Mouse (Mus musculus): ENCODE measurements around the gene Gm17490.

DNA sequence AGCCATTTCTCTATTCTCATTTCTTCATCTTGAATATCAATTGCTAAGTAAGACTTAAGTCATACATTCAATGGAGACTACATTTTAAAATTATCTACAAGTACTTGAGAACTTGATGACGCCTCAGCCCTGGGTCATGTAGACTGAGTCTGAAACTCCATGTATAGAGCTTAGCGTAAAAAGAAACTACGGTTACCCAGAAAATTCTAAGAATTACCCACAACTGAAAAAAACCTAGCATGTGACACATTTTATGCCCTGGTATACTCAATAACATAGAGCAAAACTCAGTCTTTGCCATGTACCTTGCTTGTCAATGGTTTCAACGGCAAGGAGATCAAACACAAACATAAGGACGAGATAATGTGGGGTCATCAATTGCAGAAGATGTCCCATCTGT is at the start of gene Gm17490:
- no peak for TF ChIP-seq CTCF (IDR thresholded peaks at IDR 0.05; ENCODE audit: low read depth)
- TF ChIP-seq EP300 (optimal IDR thresholded peaks at IDR 0.05) = no peak

Measured in stomach, postnatal 0 days (tissue).